Mouse (Mus musculus): Measurements from ENCODE around the gene Hmg20b. TPM values are rescaled to one million over a fixed set of nuclear protein-coding genes. Genes with fewer than 3 reads are reported as not detected.

Gene Hmg20b
- polyA plus RNA-seq, 1 experiment: 66.4 TPM

DNA sequence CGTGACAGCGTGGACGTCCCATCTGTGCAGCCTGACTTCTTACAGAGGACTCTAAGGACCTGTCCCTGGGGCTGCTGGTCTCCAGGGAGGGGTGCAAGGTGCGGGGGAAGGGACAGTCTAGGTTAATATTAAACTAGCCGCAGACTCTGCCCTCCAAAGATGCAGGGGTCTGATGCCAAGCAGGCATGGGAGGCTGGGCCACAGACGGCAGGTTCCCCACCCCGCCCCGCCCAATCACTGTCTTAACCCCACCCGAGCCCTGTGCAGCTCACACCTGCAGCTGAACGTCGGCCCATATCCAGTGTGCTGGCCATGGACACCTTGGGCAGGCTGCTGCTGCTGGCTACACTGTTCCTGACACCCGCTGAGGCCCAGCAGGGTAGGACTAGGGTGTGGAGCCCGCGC lies 42.5 kb upstream of the Hmg20b start, which contains the start of gene Smim24:
Smim24 (plus strand) TSS at position 271 of the 405 bp plus-strand sequence.
- H3K4me3 ChIP-seq (ENCODE audit: insufficient read depth, low read depth, low read length): peak within 1 kb of the TSS; percentile 44
- no peaks in the 10 kb centered on the region for H3K36me3 ChIP-seq (ENCODE audit: control insufficient read depth, insufficient read depth, low read length)
- H3K27me3 ChIP-seq (replicated peaks; ENCODE audit: control insufficient read depth, insufficient read depth, low read length): no peaks in the 10 kb centered on the region
- DNase-seq: peak; percentile 90
- TF ChIP-seq CTCF (conservative IDR thresholded peaks at IDR 0.05; ENCODE audit: insufficient read depth, insufficient read length, low read depth, low read length) (no peak), POLR2A (IDR thresholded peaks at IDR 0.05; ENCODE audit: low read depth, low read length) (no peak)
- peaks cover 18% of the 10 kb centered on the region; the same call in 1 of the 2 replicates for H3K4me1 ChIP-seq (ENCODE audit: control insufficient read depth, insufficient read depth, low read length)
- H3K27ac ChIP-seq (ENCODE audit: insufficient read depth, low read depth, low read length): peak within 1 kb of the TSS; percentile 57
- 30% methylated on average over 14 of the region's 14 CpGs for WGBS

DNA sequence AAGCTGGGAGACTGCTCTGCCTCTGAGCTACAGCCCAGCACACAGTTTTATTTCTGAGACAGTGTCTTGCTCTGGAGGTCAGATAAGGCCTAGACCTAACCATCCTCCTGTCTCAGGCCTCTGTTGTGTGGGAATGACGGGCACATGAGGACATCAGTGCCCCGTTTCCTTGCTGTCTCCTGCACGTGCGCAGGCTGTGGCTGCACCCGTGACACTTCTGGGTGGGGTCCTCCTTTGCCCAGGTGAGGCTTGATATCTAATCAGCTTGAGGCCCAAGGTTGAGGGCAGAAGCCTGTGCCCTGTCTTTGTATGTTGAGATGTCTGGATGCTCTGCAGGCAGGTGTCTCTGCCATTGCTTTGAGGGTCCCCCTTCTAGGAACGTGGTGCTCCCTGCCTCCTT lies 42.0 kb upstream of the Hmg20b start:
- H3K4me1 ChIP-seq (ENCODE audit: control insufficient read depth, insufficient read depth, low read length): peaks cover 18% of the 10 kb centered on the region; the same call in 1 of the 2 replicates
- H3K36me3 ChIP-seq (ENCODE audit: control insufficient read depth, insufficient read depth, low read length): no peaks in the 10 kb centered on the region
- no peak for DNase-seq
- no peak overlapping the region for H3K4me3 ChIP-seq (ENCODE audit: insufficient read depth, low read depth, low read length)
- no peaks in the 10 kb centered on the region for H3K27me3 ChIP-seq (replicated peaks; ENCODE audit: control insufficient read depth, insufficient read depth, low read length)
- WGBS: 61% methylated on average over 6 of the region's 6 CpGs
- no peak for TF ChIP-seq POLR2A (IDR thresholded peaks at IDR 0.05; ENCODE audit: low read depth, low read length)
- peak overlapping the region; percentile 8; the same call in 1 of the 2 replicates for H3K27ac ChIP-seq (ENCODE audit: insufficient read depth, low read depth, low read length)

DNA sequence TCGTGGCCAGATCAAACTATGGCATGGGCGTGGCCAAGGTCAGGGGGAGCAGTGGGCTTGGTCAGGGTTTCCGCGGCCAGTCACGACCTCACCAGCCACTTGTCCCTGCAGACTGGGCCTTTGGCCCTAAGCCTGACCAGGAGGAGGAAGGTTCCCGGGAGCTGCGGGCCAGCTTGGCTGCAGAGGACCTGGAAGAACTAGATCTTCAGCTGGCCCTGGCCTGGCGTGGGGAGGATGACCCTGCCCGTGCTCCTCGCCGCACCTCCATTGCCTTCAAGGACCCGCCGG lies 40.3 kb upstream of the Hmg20b start:
- H3K4me3 ChIP-seq (ENCODE audit: insufficient read depth, low read depth, low read length): no peak overlapping the region
- no peak for DNase-seq
- H3K4me1 ChIP-seq (ENCODE audit: control insufficient read depth, insufficient read depth, low read length): peaks cover 18% of the 10 kb centered on the region; the same call in 1 of the 2 replicates
- no peaks in the 10 kb centered on the region for H3K36me3 ChIP-seq (ENCODE audit: control insufficient read depth, insufficient read depth, low read length)
- 88% methylated on average over 13 of the region's 13 CpGs for WGBS
- TF ChIP-seq CTCF (conservative IDR thresholded peaks at IDR 0.05; ENCODE audit: insufficient read depth, insufficient read length, low read depth, low read length): no peak
- TF ChIP-seq POLR2A (IDR thresholded peaks at IDR 0.05; ENCODE audit: low read depth, low read length): no peak
- H3K27ac ChIP-seq (ENCODE audit: insufficient read depth, low read depth, low read length): no peak overlapping the region
- no peaks in the 10 kb centered on the region for H3K27me3 ChIP-seq (replicated peaks; ENCODE audit: control insufficient read depth, insufficient read depth, low read length)

DNA sequence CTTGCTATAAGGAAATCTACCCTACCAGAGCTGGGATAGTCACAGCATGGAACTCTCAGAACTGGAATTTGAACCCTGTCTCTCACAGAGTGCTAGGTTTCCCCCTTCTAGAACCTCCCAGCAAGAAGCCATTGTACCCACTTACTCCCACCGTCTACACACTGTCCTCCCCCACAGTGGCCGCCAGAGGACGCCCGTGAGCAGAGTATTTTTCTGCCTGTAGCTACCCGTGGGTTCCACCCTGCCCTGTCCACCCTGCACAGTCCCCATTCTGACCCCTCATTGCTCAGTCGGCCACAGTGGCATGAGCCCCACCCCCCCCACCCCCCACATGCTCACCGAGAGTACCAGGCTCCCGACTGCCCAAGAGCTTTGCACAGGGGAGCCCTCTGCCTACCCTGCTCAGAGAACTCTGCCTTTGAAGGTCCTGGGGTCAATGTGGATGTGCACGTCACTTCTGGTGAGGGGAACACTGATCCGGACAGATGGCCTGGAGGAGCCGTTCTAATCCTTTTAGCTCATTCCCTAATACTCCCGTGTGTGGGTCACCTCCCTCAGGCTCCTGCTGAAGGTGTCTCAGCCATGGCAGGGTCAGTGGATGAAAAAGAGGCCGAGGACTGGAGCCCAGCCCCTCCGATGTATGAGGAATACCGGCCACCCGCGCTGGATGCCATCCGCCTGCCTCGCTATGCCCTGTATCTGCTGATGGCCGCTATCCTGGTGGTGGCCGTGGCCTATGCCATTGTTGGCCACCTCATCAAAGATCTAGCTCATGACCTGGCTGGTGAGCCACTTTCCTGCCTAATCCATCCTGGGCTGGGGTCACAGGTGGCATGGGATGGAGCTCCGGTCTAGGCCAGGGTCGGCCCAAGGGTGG lies 39.8 kb upstream of the Hmg20b start:
- peaks cover 23% of the 10 kb centered on the region; the same call in 1 of the 2 replicates for H3K4me1 ChIP-seq (ENCODE audit: control insufficient read depth, insufficient read depth, low read length)
- H3K27ac ChIP-seq (ENCODE audit: insufficient read depth, low read depth, low read length): no peak overlapping the region
- peak; percentile 81 for DNase-seq
- H3K4me3 ChIP-seq (ENCODE audit: insufficient read depth, low read depth, low read length): no peak overlapping the region
- H3K36me3 ChIP-seq (ENCODE audit: control insufficient read depth, insufficient read depth, low read length): no peaks in the 10 kb centered on the region
- 48% methylated on average over 23 of the region's 23 CpGs for WGBS
- TF ChIP-seq CTCF (conservative IDR thresholded peaks at IDR 0.05; ENCODE audit: insufficient read depth, insufficient read length, low read depth, low read length) (peak; percentile 91), POLR2A (IDR thresholded peaks at IDR 0.05; ENCODE audit: low read depth, low read length) (no peak)
- no peaks in the 10 kb centered on the region for H3K27me3 ChIP-seq (replicated peaks; ENCODE audit: control insufficient read depth, insufficient read depth, low read length)

DNA sequence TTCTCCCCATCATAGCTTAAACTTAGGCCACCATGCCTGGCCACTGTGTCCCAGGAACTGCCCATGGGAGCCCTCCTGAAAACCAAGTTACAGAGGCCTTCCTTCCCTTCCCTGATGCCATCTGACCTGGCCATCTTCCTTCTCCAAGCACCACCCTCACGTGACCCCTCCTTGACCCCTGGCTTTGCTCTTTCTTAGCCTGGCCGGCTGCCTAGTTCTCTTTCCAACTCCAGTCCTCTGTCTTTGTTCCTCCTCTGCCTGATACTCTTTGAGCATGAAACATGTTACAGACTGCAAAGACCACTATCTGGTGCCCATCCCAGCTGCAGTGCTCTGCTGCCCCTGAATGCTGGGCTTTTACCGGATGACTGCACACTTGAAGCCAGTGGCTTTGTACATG lies 39.1 kb upstream of the Hmg20b start:
- peak; percentile 78 for DNase-seq
- Histone ChIP-seq H3K36me3 (ENCODE audit: control insufficient read depth, insufficient read depth, low read length) (no peaks in the 10 kb centered on the region), H3K4me3 (ENCODE audit: insufficient read depth, low read depth, low read length) (no peak overlapping the region), H3K27me3 (replicated peaks; ENCODE audit: control insufficient read depth, insufficient read depth, low read length) (no peaks in the 10 kb centered on the region), H3K27ac (ENCODE audit: insufficient read depth, low read depth, low read length) (no peak overlapping the region), H3K4me1 (ENCODE audit: control insufficient read depth, insufficient read depth, low read length) (peaks cover 25% of the 10 kb centered on the region; the same call in 1 of the 2 replicates)
- TF ChIP-seq CTCF (conservative IDR thresholded peaks at IDR 0.05; ENCODE audit: insufficient read depth, insufficient read length, low read depth, low read length) (no peak), POLR2A (IDR thresholded peaks at IDR 0.05; ENCODE audit: low read depth, low read length) (no peak)
- 24% methylated on average over 3 of the region's 3 CpGs for WGBS

DNA sequence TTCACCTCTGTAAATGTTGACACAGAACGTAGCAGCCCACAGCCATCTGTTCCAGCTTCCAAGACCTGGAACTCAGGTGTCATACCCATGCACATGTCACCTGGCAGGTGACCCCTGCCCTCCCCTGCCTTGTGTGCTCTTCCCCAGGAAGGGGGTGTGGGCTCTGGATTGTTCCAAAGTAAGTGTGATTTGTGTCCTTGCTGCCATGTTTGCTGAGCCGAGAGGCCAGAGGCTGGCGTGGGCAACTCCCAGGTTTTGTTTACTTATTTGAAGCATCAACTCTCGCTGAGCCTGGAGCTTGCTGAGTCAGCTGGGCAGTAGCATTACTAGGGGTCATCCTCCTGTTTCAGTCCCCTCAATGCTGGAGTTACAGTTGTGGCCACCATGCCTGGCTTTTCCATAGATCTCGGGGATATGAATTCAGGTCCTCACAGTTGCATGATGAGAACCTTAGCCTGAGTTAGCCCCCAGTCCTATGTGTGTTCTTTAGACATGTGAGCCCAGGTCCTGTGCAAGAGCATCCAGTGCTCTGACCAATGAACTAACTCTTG lies 38.3 kb upstream of the Hmg20b start, which contains the start of gene Gm48552:
Gm48552 (plus strand) TSS at position 501 of the 551 bp plus-strand sequence.
- 66% methylated on average over 5 of the region's 5 CpGs for WGBS
- no peaks in the 10 kb centered on the region for H3K27me3 ChIP-seq (replicated peaks; ENCODE audit: control insufficient read depth, insufficient read depth, low read length)
- H3K4me3 ChIP-seq (ENCODE audit: insufficient read depth, low read depth, low read length): no peak within 1 kb of the TSS
- TF ChIP-seq POLR2A (IDR thresholded peaks at IDR 0.05; ENCODE audit: low read depth, low read length): no peak
- no peak for TF ChIP-seq CTCF (conservative IDR thresholded peaks at IDR 0.05; ENCODE audit: insufficient read depth, insufficient read length, low read depth, low read length)
- no peaks in the 10 kb centered on the region for H3K36me3 ChIP-seq (ENCODE audit: control insufficient read depth, insufficient read depth, low read length)
- DNase-seq: no peak
- peaks cover 22% of the 10 kb centered on the region; the same call in 1 of the 2 replicates for H3K4me1 ChIP-seq (ENCODE audit: control insufficient read depth, insufficient read depth, low read length)
- no peak within 1 kb of the TSS for H3K27ac ChIP-seq (ENCODE audit: insufficient read depth, low read depth, low read length)

DNA sequence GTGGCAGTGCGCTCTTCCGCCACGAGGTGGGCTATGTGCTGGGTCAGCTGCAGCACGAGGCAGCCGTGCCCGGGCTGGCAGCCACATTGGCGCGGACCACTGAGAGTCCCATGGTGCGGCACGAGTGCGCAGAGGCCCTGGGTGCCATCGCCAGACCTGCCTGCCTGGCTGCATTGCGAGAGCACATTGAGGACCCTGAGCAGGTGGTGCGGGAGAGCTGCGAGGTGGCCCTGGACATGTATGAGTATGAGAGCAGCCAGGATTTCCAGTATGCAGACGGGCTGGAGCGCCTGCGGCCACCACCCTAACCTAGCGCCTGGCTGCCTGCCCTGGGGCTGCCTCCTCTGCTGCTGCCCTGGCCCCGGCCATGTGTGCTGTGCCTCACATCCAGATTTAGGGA lies 37.4 kb upstream of the Hmg20b start:
- TF ChIP-seq POLR2A (IDR thresholded peaks at IDR 0.05; ENCODE audit: low read depth, low read length): no peak
- TF ChIP-seq CTCF (conservative IDR thresholded peaks at IDR 0.05; ENCODE audit: insufficient read depth, insufficient read length, low read depth, low read length): no peak
- Histone ChIP-seq H3K27me3 (replicated peaks; ENCODE audit: control insufficient read depth, insufficient read depth, low read length) (no peaks in the 10 kb centered on the region), H3K4me3 (ENCODE audit: insufficient read depth, low read depth, low read length) (no peak overlapping the region), H3K27ac (ENCODE audit: insufficient read depth, low read depth, low read length) (no peak overlapping the region), H3K4me1 (ENCODE audit: control insufficient read depth, insufficient read depth, low read length) (peaks cover 18% of the 10 kb centered on the region; the same call in 1 of the 2 replicates), H3K36me3 (ENCODE audit: control insufficient read depth, insufficient read depth, low read length) (no peaks in the 10 kb centered on the region)
- 94% methylated on average over 20 of the region's 20 CpGs for WGBS
- no peak for DNase-seq

Data from kidney, adult 2 months (tissue).